Mouse (Mus musculus) frontal cortex, postnatal 25 days (tissue): ENCODE data around the gene Vmn2r72.

Experiments
- DNase-seq, 2 experiments: peaks; one replicate each; pipeline ENCODE4 v3.0.0; 2022; ENCODE audit warnings: low spot score in 2 of 2

Gene Vmn2r72

GRCm38 (mm10) chr7:85754997-85755396 is at the start of gene Vmn2r72:
TSS of gene Vmn2r72 (minus strand) at chr7:85755097.
- DNase-seq: no peak
